In genomic region chr11:110595266-110595862, GRCm38 (mm10) we compare ENCODE assay signal across 17 mouse cellular contexts.
DNase-seq lines count a peak whose midpoint lies in the region; ATAC-seq and TF ChIP-seq lines count a peak whose summit lies in the region.
"Had no signal": no experiment of that assay in that cellular context is flagged by ENCODE, and none has a peak within 500 bp of the region (broad histone marks: within the 10 kb centered on the region; RNA-seq: fewer than 3 reads in every experiment).

No protein-coding gene starts in this region.

- H3K27me3 ChIP-seq in forebrain, postnatal 0 days (ENCODE audit: insufficient read depth, low read length): no peaks in the 10 kb centered on the region
- H3K27me3 ChIP-seq in forebrain, embryonic 13.5 days: no peaks in the 10 kb centered on the region
- H3K27me3 ChIP-seq: embryonic facial prominence, embryonic 12.5 days; forebrain, embryonic 15.5 days; liver, embryonic 13.5 days; stomach, embryonic 15.5 days had no signal

- ATAC-seq in forebrain, postnatal 0 days: peak; percentile 43
- ATAC-seq in forebrain, embryonic 13.5 days: no peak
- ATAC-seq in granulocyte monocyte progenitor cell, adult 5-6 weeks (replicated peaks; ENCODE audit: poor library complexity, severe bottlenecking): no peak
- ATAC-seq in erythroid progenitor cell, adult 5-6 weeks (replicated peaks; ENCODE audit: low FRiP score, poor library complexity, severe bottlenecking): no peak
- ATAC-seq: forebrain, embryonic 15.5 days; lung, postnatal 0 days had no signal

- H3K27ac ChIP-seq in forebrain, postnatal 0 days (ENCODE audit: low read depth, low read length): no peak overlapping the region; the same call in 1 of the 2 replicates
- H3K27ac ChIP-seq in forebrain, embryonic 13.5 days: no peak overlapping the region
- H3K27ac ChIP-seq: embryonic facial prominence, embryonic 12.5 days; forebrain, embryonic 15.5 days; liver, embryonic 13.5 days; stomach, embryonic 15.5 days had no signal

- H3K9ac ChIP-seq in forebrain, postnatal 0 days: no peak overlapping the region
- H3K9ac ChIP-seq in forebrain, embryonic 13.5 days: no peak overlapping the region
- H3K9ac ChIP-seq: embryonic facial prominence, embryonic 12.5 days; forebrain, embryonic 15.5 days; liver, embryonic 13.5 days; stomach, embryonic 15.5 days had no signal

- intact Hi-C loops in left cerebral cortex, postnatal 4 days (cut with DNase I): no loop called here
- intact Hi-C loops in gastrocnemius, postnatal 36 days (cut with DNase I): no loop called here

- TF ChIP-seq POLR2A in brain, embryonic 14.5 days (IDR thresholded peaks at IDR 0.05; ENCODE audit: borderline replicate concordance, extremely low read depth, insufficient read depth, insufficient read length, poor library complexity, severe bottlenecking): no peak

- no peaks in the 10 kb centered on the region for H3K9me3 ChIP-seq in forebrain, postnatal 0 days (ENCODE audit: low read length)
- no peaks in the 10 kb centered on the region for H3K9me3 ChIP-seq in forebrain, embryonic 13.5 days (replicated peaks)
- H3K9me3 ChIP-seq: embryonic facial prominence, embryonic 12.5 days; forebrain, embryonic 15.5 days; liver, embryonic 13.5 days; stomach, embryonic 15.5 days had no signal

- 53% methylated on average over 7 of the region's 7 CpGs for WGBS in forebrain, postnatal 0 days
- WGBS in forebrain, embryonic 13.5 days: 78% methylated on average over 7 of the region's 7 CpGs

- H3K4me3 ChIP-seq in forebrain, postnatal 0 days (ENCODE audit: low read depth, low read length): no peak overlapping the region
- no peak overlapping the region for H3K4me3 ChIP-seq in forebrain, embryonic 13.5 days
- H3K4me3 ChIP-seq: embryonic facial prominence, embryonic 12.5 days; forebrain, embryonic 15.5 days; liver, embryonic 13.5 days; myocyte; stomach, embryonic 15.5 days had no signal

- no peak for TF ChIP-seq CTCF in forebrain, postnatal 0 days (IDR thresholded peaks at IDR 0.05; ENCODE audit: low read depth)
- no peak for TF ChIP-seq CTCF in brain, embryonic 14.5 days (IDR thresholded peaks at IDR 0.05; ENCODE audit: borderline replicate concordance, extremely low read depth, insufficient read depth, insufficient read length)

- H3K4me1 ChIP-seq in forebrain, postnatal 0 days (ENCODE audit: insufficient read depth): no peaks in the 10 kb centered on the region
- H3K4me1 ChIP-seq in forebrain, embryonic 13.5 days: no peaks in the 10 kb centered on the region
- H3K4me1 ChIP-seq: embryonic facial prominence, embryonic 12.5 days; forebrain, embryonic 15.5 days; liver, embryonic 13.5 days; stomach, embryonic 15.5 days had no signal

- DNase-seq in forebrain, postnatal 0 days: peak; percentile 77
- DNase-seq in left cerebral cortex, postnatal 4 days: peak; percentile 77
- DNase-seq in left cerebral cortex, adult 9 months (ENCODE audit: low spot score in 2 of 2): no peak
- peak; percentile 58 for DNase-seq in brain, embryonic 14.5 days (ENCODE audit: low read depth)
- DNase-seq in gastrocnemius, postnatal 36 days: peak; percentile 5 to 14
- DNase-seq: cerebellum, adult 9-11 months; kidney, adult 8-10 months; liver, embryonic 13.5 days; thymus, postnatal 14 days had no signal

- no peaks in the 10 kb centered on the region for H3K36me3 ChIP-seq in forebrain, postnatal 0 days (ENCODE audit: insufficient read depth)
- no peaks in the 10 kb centered on the region for H3K36me3 ChIP-seq in forebrain, embryonic 13.5 days (ENCODE audit: poor library complexity, severe bottlenecking)
- H3K36me3 ChIP-seq: embryonic facial prominence, embryonic 12.5 days; forebrain, embryonic 15.5 days; liver, embryonic 13.5 days; stomach, embryonic 15.5 days had no signal

- no peak overlapping the region for H3K4me2 ChIP-seq in forebrain, postnatal 0 days (ENCODE audit: low read depth)
- no peak overlapping the region for H3K4me2 ChIP-seq in forebrain, embryonic 13.5 days
- H3K4me2 ChIP-seq: embryonic facial prominence, embryonic 12.5 days; forebrain, embryonic 15.5 days; liver, embryonic 13.5 days; stomach, embryonic 15.5 days had no signal

Comparison
In these comparisons a context has a peak if more than half of its experiments do, and no peak if none do; other contexts are left out.
1. DNase-seq: peak in forebrain, postnatal 0 days (single experiment), left cerebral cortex, postnatal 4 days (single experiment), brain, embryonic 14.5 days (single experiment) and gastrocnemius, postnatal 36 days (2 of 2); none in left cerebral cortex, adult 9 months (0 of 2).